Mouse (Mus musculus): Measurements from ENCODE around the gene Tbc1d10a.
A peak's percentile ranks its signal among the peaks of the same experiment; 100 is the strongest.

Gene Tbc1d10a

DNA sequence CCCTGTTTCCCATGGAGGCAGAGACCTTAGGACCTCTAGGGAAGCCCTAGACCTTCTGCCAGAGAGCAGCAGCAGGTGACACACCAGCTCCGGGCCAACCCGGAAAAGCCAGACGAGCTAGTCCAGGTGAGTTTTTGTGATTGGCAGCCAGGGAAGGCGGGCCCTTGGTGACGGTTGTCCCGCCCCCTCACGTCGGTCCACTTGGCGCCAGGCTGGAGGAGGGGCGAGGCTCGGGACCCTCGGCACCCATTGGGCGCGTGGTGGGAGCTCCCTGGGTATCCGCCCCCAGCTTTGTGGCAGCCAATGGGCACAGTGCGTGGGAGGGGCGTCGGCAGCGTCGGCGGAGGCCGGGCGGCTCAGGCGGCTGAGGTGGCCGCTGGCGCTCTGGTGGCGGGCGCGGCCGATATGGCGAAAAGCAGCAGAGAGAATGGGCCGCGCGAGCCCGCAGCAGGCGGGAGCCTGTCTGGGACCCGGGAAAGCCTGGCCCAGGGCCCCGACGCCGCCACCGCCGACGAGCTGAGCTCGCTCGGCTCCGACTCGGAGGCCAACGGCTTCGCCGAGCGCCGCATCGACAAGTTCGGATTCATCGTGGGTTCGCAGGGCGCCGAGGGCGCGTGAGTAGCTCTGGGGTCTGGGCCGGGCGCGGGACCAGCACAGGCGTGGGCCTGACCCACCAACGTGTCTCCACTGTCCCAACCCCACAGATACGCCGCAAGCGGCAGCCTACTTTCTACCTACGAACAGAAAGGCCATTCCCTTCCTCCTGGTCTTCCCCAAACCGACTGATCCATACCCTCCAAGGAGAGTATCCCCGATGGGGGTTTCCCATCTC lies at the start of gene Tbc1d10a:
TSS of gene Tbc1d10a (plus strand) at position 304 of the 832 bp plus-strand sequence.
- peak; percentile 98 to 99 for DNase-seq (ENCODE audit: low spot score in 2 of 2)

DNA sequence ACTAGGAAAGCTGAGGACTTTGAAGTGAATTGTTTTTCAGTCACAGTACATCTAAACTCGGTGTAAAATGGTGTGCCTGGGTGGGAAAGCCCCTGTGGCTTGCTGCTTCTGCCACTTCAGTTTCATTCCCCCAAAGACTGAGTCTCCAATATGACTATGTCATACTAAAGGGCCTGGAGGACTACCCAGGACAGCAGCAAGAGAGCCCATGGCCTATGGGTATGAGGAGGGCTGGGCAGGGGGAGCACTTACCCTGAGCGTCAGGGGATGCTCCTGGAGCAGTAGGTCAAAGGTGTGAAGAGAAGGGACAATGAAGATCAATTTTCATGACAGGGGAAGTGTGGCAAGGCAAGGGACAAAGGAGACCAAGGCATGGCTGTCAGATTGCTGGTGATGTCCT lies 47.6 kb upstream of the Tbc1d10a start:
- DNase-seq (ENCODE audit: low spot score in 2 of 2) = no peak

DNA sequence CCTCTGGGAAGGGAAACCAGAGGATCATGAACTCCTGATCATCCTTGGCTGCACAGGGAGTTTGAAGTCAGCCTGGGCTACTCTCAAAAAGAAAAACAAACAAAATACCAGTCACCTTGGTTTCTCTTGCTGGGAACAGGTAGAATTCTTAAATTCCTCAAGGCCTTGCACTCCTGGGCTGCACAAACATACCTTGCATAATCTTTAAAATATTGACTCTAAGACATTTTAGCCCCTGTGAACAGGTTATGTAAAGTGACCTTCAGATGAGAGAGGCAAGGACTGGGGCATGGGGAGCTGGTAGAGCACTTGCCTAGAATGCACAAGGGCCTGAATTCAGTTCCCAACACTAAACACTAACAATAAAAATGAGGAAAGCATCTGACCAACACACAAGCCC lies 45.1 kb upstream of the Tbc1d10a start:
- no peak for DNase-seq (ENCODE audit: low spot score in 2 of 2)

DNA sequence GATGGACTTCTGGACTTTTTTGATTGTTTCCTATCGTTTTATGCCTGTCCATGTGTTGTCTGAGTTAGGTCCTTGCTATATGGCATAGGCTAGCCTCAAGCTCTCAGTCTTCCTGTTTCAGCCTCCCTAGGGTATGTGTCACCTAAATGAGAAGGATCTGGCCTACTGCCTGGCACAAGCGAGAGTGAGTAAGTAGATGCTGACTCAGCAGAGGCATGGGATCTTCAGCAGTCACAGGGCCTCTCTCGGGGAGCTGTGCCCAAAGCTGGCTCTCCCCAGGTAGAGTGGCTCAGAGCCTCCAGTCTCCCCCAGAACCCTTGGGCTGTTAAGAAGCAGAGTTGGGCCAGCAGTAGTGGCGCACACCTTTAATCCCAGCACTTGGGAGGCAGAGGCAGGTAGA lies 44.2 kb upstream of the Tbc1d10a start:
- no peak for DNase-seq (ENCODE audit: low spot score in 2 of 2)

DNA sequence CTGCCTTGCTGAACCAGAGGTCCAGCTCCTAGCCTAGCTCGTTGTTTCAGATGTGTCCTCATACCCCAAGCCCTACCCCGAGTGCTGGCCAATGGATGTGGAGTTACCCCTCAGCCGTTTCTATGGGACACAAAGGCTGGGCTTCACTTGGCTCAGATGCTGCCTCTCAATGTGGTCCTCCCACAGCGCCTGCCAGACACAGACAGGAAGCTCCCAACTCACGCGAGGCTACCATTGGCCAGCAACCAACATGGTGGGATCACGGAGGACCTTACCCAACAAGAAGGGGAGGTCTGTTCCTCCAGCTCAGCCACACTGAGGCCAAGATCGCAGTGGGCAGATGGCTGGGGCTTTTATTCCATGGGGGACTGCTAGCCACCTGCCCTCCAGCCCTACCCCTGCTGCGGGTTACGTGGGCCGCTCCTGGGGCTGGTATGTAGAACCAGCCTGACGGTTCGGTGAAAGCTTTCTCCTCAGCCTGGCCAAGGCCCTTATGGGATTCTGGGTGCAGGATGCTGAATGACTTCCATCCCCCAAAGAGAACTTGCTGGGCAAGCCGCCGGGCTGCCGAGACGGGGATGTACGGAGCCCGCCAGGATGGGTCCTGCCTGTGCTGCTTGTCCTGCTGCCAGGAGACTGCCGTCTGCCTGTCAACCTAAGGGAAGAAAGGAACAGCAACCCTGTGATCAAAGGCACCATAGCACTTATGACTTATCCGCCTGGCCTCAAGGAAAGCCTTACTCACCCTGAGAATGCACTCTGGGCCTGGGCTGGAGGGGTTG lies 43.1 kb upstream of the Tbc1d10a start:
- no peak for DNase-seq (ENCODE audit: low spot score in 2 of 2)

DNA sequence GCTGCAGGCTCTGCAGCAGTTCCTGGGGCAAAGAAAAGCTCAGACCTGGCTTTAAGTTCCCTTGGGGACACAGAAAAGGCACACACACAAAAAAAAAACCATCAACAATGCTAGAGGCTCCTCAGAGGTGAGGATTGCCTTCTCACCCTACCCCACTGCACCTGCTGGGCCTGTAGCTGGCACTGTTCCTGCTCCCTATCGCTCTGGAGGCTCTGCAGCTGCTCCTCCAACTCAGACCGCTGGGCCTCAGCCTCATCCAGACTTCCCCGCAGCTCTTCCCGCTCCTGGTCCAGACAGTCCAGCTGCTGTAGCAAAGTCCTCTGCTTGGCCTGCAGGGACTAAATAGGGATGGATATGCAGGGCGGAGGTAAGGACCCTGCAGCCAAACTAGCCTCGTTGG lies 40.2 kb upstream of the Tbc1d10a start:
- DNase-seq (ENCODE audit: low spot score in 2 of 2) = no peak

DNA sequence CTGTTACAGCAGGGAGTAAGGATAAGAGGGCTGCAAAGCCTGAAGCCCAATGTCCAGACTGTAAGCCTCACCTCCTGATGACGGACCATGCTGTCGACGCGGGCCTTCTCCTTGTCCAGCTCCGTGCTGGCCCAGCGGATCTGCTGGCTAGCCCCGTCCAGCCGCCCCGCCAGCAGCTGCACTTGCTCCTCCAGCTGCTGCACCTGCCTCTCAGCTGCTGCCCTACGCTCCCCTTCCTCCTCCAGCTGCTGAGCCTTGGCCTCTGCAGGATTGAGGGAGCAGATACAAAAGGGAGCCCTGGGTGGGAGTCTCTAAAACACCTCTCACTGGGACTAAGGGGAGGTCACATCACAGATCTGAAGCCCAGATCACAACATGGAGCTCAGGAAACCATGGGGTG lies 39.5 kb upstream of the Tbc1d10a start:
- DNase-seq (ENCODE audit: low spot score in 2 of 2) = no peak

DNA sequence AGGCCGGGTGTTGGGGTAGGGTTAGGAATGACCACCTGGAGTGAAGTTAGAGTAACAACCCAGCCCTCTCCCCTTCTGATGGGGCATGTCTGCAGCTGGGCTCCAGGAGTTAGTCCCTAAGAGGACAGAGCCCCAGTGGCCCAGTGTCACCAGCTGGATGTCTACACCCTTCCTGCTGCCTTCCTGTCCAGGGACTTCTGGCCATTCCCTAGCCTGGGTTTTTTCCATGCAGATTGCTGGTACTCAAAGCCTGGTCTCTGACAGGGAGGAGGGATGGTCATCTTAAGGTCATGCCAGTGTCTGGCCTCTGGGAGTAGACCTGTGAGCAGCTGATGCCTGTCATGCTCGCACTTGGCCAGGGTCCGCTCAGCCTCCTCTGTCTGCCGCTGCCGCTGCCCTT lies 38.5 kb upstream of the Tbc1d10a start:
- DNase-seq (ENCODE audit: low spot score in 2 of 2) = no peak

DNA sequence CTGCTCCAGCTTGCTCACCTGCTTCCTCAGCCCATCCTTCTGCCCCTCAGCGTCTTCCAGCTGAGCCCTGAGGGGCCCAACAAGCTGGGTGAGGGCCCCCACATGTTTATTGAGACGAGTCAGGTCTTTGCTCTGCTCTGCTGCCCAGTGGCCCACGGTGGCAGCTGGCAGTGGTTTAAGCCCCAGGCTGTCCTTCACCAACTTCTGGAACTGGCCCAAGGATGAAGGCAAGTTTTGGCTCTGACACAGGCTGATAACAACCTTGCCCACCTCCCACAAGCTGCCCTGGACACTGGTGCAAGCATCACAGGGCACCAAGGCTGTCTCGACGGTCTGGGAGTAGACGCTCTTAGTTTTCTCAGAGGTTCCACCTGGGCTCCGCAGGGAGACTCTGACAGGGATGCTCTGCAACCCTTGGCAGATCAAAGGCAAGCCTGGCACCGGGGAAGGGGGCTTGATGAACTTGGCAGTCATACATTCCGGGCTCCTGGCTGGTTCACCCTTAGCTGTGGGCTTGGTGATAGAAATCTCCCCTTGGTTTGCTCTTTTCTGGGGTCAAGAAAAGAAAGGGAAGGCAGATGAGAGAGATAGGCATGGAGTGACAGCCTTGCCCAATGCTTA lies 37.9 kb upstream of the Tbc1d10a start:
- DNase-seq (ENCODE audit: low spot score in 2 of 2) = no peak

DNA sequence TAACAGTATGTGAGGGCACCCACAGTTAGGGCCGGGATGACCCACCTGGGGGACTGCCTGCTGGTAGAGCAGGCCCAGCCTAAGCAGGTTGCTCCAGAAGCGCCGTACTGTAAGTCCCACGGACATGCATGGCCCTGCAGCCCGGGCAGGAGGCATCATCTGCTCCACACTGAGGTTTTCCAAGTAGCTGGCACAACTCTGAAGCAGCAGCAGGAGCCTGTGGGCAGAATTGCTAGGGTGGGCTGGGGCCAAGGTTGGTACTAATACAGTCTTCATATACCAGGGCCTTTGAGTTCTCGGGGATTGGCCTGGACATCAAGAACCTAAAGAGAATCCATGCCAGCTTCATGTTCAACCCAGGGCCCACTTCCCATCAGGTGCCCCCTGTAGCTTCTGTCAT lies 36.7 kb upstream of the Tbc1d10a start:
- no peak for DNase-seq (ENCODE audit: low spot score in 2 of 2)

DNA sequence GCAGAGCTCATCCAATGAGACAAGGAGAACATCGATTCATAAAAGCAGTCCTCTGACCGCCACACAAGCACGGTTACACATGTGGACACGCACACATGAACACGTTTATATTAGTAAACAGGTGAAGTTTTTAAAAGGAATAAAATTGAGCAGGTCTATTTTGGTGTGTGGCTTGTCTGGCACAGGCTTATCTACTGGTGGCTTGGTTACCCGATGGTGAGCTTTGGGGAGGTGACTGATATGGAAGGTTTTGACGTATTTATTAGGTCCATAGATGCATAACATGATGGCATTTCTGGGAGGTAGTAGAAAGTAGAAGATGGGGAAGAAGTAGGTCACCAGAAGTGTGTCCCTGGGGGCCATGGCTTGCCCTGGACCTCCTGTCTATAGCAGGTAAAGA lies 32.9 kb upstream of the Tbc1d10a start:
- DNase-seq (ENCODE audit: low spot score in 2 of 2) = no peak

DNA sequence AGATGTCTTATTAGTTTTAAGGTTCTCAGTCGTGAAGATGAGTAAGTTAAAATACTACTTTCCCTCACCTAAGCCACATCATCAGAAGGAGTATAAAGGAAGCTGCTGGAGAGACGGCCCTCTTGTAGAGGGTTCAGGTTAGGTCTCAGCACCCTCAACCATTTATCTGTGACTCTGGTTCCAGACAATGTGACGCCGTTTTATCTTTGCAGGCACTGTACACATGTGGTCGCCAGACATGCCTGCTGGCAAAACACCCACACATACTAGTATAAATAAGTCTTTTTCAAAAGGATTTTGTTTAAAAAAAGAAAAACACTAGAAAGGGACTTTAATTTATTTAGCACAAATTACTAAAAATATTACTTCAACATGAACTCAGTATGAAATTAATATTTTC lies 30.9 kb upstream of the Tbc1d10a start:
- no peak for DNase-seq (ENCODE audit: low spot score in 2 of 2)

DNA sequence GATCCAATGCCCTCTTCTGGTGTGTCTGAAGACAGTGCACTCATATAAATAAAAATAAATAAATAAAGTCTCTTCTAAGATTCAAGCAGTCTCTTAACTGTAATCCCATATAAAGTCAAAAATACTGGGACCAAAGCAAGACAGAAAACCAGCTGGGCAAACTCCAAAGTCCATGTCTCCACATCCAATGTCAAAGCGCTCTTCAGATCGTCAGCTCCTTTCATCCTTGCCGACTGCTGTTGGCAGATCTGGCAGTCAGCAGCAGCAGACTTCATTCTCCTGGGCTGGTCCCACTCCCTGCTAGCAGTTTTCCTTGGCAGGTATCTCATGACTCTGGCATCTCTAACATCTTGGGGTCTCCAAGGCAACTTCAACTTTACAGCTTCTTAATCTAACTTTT lies 27.9 kb upstream of the Tbc1d10a start:
- DNase-seq (ENCODE audit: low spot score in 2 of 2) = no peak

DNA sequence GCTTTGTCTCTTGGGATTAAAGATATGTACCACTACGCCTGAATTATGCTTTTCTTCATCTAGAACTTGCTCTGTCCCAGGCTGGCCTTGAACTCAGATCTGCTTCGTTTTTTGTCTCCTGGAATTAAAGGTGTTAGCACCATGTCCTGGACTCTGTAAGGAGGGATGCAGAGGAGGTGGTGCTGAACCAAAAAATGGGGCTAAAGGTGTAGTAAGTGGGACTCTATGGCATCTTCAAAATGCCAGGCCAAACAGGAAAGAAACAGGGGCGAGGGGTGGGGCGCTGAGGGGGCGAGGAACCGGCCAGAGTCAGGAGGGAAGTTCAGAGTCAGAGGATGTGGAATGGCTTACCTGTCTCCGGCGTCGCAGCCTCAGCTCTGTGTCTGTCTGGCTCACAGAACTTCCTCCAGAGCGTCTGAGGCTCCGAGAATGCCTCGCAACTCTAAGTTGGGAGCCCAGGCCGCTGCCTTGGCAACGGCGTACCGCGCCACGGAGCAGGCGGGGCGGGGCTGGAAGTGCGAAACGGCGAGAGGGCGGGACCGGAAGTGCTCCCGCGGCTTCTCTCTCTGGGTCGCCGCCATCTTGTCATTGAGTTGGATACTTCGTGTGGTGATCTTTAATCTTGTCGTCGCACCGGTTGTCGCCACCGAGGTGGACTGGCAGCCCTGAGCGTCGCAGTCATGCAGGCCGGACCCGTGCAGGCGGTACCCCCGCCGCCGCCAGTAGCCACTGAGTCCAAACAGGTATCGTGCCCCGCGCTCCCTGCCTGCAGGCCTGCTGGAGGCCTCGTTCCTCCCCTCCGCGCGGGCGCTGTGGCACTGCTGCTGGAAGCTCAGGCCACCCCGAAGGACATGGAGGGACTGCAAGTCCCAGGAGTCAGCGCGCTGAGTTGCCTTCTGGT lies 26.5 kb upstream of the Tbc1d10a start, which contains the start of the genes Ccdc157 and Sf3a1:
TSS of gene Ccdc157 (minus strand) at position 486 of the 901 bp plus-strand sequence.
TSS of gene Sf3a1 (plus strand) at position 543 of the 901 bp plus-strand sequence.
- peak; percentile 89 to 92 for DNase-seq (ENCODE audit: low spot score in 2 of 2)

DNA sequence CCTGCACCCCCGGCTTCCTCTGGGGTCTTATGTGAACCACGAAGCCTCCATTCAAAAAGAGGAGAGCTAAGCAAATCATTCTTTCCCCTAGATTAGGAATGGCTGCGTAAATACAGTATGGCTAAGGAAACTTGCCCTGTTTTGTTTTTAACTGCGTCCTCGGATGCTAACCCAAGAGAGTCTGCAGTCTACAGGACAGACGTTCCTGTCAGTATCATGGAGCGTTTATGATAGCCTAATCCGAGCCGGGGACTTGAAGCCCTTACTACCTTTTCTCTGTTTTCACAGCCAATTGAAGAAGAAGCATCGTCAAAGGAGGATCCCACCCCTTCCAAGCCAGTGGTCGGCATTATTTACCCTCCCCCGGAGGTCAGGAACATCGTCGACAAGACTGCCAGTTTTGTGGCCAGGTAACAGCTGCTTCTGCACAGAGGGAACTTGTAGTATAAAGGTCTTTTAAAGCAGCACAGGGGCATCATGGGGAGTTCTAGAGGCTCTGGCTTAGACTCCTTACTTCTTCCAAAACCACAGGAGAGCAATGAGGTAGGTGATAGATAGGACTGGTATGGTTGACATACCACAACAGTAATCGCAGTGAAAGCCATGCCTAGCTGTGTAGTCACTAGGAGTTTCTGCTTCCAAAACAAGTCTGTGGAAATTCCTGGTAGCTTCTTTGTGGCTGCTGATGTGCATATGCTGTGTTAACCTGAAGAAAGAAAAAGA lies 25.7 kb upstream of the Tbc1d10a start:
- no peak for DNase-seq (ENCODE audit: low spot score in 2 of 2)

DNA sequence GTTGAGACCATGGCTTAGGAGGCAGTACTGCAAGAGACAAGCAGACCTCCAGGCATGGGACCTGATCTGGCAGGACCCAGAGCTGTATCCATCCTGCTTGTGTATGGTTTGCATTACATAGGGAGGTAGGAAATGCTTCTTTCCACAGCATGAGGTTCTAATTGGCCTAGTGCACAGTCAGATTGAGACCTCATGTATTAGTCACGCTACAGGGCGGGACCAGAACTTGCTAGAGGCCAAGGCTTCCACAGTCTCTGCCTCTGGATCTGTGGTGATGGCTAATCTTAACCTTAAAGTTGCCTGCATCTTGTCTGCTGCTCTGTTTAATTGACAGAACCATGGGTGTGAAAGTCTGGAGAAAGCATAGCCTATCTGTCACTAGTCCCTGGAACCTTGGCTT lies 21.9 kb upstream of the Tbc1d10a start:
- DNase-seq (ENCODE audit: low spot score in 2 of 2) = no peak

DNA sequence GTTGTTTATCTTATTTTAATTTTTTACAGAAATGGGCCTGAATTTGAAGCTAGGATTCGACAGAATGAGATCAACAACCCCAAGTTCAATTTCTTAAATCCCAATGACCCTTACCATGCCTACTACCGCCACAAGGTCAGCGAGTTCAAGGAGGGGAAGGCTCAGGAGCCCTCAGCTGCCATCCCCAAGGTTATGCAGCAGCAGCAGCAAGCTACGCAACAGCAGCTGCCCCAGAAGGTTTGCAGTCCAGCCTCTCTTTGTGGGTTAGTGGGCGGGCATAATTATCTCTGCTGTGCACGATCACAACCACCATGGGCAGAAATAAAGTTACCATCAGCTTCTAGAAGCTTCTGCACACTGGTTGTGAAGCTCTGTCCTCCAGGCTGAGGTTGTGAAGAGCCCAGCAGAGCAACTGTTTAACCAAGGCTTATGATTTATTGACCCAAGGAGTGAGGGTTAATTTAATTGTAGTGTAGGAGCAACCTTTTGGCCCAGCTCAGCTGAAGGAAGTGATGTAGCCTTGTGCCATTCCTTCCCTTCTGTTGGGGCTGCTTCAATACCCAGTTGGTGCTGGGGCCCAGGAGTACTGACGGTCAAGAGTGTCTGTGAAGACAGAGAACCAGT lies 20.0 kb upstream of the Tbc1d10a start:
- no peak for DNase-seq (ENCODE audit: low spot score in 2 of 2)

DNA sequence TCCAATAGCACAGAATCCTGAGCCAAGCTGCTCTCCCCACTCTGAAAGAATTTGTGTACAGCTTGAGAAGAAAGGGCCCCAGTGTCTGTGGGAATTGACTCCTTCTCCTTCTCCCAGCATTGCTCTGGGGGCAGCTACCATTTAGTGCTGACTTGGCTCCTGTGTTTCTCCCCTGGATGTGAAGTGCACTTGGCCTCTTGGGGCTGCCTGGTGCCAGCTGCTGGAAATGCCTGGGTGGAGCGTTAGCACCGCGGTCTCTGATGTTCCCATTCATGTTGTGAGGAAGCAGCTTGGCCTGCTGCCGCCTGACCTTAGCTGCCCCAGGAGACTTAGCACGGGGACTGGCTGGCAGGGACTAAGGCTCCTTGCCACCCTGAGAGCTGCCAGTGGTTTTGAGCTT lies 12.0 kb upstream of the Tbc1d10a start:
- no peak for DNase-seq (ENCODE audit: low spot score in 2 of 2)

DNA sequence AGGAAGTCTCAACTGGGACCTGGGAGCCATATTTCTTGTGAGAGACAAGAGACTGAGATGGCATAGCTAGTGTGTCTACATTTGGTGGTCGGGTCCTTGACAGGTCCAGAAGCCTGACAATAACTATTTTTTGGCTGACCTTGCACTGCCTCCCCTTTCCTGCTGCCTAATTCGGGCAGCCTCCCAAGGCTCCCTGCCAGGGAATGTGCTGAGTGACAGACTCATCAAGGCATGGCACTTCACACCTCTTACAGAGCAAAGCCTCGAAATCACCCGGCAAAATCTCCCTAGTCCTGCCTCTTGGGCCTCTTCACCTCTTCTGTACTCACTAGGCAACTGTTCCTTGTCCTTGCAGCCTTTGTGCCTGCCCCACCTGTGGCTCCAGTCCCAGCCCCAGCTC lies 8.9 kb upstream of the Tbc1d10a start:
- DNase-seq (ENCODE audit: low spot score in 2 of 2) = no peak

DNA sequence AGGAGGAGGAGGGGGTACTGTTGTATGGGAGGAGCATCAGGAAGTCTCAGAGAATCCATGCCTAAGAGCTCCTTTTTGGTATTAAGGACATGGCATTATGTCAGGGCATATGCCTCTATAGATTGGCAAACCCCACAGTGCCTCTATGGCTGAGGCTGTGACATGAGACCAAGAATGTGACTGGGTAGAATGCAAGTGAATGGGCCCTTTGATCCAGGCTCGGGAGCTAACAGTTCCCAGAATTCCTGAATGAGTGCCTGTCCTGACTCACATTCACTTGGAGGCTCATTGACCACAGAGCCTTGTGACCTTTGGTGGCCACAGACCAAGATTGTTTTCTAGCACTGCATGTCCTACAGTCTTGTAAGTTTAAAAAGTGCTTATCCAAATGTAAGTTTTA lies 4.5 kb upstream of the Tbc1d10a start:
- no peak for DNase-seq (ENCODE audit: low spot score in 2 of 2)
